Mouse (Mus musculus): ENCODE measurements around the gene Ugt1a2.
A peak's percentile ranks its signal among the peaks of the same experiment; 100 is the strongest.

Ugt1a2 gene

GRCm38 (mm10) chr1:88258881-88259642 lies 58.7 kb downstream of the Ugt1a2 start:
- DNase-seq, result peak; percentile 36

GRCm38 (mm10) chr1:88259643-88260024 lies 59.2 kb downstream of the Ugt1a2 start:
- no peak for DNase-seq

DNA sequence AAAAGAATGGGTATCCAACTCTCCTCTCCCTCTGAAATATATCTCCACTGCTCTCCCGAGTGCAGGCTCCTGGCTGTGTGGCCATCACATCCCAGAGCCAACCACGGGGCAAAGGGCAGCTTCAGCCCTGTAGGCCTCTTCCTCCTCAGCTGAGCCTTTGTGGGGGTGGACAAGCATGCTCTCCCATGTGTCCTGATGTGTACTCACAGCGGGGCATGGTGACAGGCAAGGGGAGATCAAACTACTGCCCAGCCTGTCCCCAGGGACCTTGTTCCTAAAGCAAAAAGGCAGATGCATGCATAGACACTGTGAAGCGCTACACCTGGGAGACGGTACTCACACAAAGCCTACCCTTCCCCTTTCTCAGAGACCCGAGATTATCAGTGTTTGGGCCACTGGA lies 59.7 kb downstream of the Ugt1a2 start:
- no peak for DNase-seq

DNA sequence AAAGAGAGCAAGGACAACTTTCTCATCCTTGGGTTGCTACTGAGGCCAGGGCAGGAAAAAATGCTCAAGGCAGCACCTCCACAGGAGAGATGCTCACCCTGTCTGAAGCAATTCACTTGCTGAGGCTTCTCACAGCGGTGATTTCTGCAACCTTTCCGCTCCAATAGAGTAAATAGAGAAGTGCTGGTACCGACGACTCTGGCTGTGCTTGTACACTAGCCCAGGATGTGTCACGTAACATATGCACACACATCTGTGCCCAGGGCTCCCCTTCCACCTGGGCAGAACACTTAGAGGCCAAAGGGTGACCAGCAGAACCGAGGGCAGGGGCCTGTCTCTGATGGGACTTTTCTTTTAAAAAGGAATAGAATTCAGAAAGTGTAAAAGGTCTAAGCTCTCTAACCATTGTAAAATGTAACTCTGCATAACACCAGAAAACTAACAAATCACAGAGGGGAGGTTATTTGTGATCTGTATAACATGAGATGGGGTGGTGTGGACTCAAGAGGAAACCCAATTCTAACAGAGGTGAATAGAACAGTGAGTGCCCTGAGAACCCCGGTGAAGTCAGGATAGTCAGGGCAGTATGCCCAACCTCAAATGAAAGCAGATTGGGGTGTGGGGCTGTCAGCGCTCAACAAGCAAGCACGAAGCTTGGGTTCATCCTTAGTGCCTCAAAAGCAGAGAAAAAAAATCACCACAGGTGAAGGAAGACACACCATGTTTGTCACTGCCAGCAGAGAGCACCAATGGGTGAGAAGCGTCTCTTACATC lies 60.4 kb downstream of the Ugt1a2 start:
- DNase-seq, result no peak

GRCm38 (mm10) chr1:88261706-88262105 lies 61.3 kb downstream of the Ugt1a2 start:
- DNase-seq, result no peak

DNA sequence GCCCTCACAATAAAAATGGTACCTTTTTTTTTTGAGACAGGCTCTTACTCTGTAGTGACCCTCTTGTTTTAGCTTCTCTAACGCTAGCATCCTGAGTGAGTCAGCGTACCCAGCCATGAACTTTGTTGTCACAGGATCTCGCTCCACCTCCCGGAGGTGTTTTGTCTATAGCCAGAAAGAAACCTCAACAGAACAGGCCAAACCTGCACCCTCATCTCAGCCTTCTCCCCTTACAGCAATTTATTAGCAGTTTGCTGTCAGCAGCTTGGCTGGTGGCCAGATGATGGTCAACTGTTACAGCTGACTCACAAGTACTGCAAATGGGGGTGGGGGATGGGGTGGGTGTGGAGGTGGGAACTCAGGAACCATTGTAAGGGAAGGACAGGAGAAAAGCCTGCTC lies 61.9 kb downstream of the Ugt1a2 start:
- no peak for DNase-seq

DNA sequence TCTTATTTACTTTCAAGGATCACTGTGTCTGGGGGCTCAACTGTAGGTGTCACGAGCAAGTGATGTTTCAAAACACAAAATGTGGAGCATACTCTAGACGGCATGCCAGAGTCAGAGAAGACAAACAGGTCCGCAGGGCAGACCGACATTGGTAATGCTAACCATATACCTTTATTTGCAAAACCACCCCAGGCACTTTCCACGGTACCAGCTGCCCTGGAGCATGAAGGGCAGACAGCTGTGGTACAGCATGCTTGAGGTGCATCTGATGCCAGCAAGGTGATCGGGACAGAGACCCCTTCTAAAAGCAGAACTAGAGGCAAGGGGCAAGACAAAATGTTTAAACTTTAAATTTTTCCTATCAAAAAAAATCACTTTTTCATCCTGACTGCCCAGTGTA lies 62.6 kb downstream of the Ugt1a2 start:
- DNase-seq, result no peak

- no peak for DNase-seq
Measured at GRCm38 (mm10) chr1:88263778-88264177, 63.4 kb downstream of the Ugt1a2 start.

GRCm38 (mm10) chr1:88264237-88264868 lies 64.0 kb downstream of the Ugt1a2 start:
- DNase-seq, result no peak

DNA sequence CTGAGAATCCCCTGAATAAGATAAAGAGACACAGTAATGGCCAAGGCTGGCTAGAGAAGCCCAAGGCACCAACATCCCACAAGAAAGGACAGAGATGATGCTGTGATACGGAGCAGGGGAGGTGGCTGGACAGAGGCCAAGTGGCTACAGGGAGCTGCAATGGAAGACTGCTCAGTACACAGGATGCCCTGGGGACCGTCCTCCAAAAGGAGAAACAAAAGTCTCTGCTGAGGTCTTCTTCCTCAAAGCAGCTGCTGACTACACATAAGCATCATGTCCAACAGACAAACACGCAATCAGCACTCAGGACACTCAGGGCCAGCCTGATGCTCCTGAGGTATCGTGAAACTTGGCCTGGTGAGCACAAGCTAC lies 64.5 kb downstream of the Ugt1a2 start:
- DNase-seq, result no peak

DNA sequence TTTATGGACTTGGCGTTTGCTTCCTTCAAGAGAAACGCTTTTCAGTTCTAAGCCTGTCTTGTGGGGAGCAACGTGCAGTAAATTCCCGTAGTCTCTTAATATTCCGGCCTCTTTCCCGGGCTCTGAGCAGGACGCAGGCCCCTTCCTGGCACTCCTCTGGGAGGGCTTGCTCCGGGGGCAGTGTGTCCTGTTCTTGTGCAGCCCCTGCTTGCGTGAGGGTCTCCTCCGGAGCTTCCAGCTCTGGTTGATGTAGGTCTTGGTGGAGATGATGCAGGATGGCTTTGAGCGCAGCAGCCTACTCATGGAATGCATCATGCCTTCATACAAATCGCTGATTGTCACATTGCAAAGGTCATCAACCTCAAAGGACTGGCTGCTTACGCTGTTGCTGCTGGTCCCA lies 65.7 kb downstream of the Ugt1a2 start:
- no peak for DNase-seq

DNA sequence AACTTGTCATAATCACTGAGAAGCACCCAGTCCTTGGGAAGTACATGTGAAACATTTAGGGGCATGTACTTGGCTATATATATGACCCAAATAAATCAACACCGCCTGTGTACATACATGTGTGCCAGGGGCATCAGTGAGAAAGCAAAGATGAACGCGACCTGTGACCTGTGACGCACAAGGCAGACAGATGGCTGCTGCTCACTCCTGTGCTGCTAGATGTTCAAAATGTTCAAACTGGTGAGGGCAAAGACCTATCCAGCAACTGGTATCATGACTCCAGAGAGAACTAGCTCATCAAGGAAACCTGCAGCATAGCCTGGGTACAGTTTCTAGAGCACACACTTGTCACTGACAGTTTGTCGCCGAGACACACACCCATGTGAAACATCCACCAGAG lies 67.1 kb downstream of the Ugt1a2 start:
- DNase-seq, result no peak

DNA sequence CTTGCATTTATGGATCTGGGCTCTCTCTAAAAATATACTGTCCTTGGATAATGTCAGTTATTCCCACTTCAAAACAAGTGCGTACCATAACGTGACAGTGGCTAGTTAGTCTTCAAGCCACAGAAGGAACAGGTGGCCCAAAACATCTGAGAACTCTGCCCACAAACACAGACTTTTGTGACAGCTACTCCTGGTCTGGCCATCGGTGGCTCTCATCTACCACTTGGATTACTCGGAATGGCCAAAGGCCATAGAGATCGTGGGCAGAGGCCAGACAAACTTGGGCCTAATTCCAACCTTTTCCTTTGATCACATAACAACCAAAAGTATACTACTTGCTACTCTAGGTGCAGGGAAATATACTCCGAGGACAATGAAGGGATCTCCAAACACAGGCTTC lies 67.7 kb downstream of the Ugt1a2 start:
- DNase-seq, result no peak

All from thymus, postnatal 25 days (tissue).